Mouse (Mus musculus) stomach, postnatal 0 days (tissue): ENCODE results near the gene Sema3g. TPM values are rescaled to one million over a fixed set of nuclear protein-coding genes. Genes with fewer than 3 reads are reported as not detected.
A peak's percentile ranks its signal among the peaks of the same experiment; 100 is the strongest.

Source experiments
- ATAC-seq: fragments of 200-750 bp; cut with Nextera tagmentation; 2 replicates; pipeline ENCODE4 v1.8.0; 2017; ENCODE audit not compliant: low FRiP score, low TSS enrichment
- DNase-seq: peaks from one replicate; pipeline ENCODE4 v3.0.0-alpha.2; 2016; ENCODE audit warnings: low spot score
- H3K27ac ChIP-seq: fragments of 300-500 bp; sonication (generic); replicated peaks from 2 replicates; pipeline ENCODE4 v1.5.1; 2014; ENCODE audit warnings: mild to moderate bottlenecking, control low read depth
- H3K27me3 ChIP-seq: fragments of 300-500 bp; sonication (generic); 2 replicates; pipeline ENCODE4 v1.6.1; 2014; ENCODE audit warnings: low read length; ENCODE audit not compliant: control insufficient read depth, insufficient read depth
- H3K36me3 ChIP-seq: fragments of 300-500 bp; sonication (generic); 2 replicates; pipeline ENCODE4 v1.6.1; 2014; ENCODE audit warnings: low read length, mixed read lengths; ENCODE audit not compliant: control insufficient read depth, insufficient read depth
- H3K4me1 ChIP-seq: fragments of 300-500 bp; sonication (generic); replicated peaks from 2 replicates; pipeline ENCODE4 v1.6.1; 2014; ENCODE audit warnings: antibody characterized with exemption; ENCODE audit not compliant: control insufficient read depth, insufficient read depth
- H3K4me2 ChIP-seq: fragments of 300-500 bp; sonication (generic); replicated peaks from 2 replicates; pipeline ENCODE4 v1.6.1; 2014; ENCODE audit warnings: low read depth, mild to moderate bottlenecking, control low read depth, moderate library complexity
- H3K4me3 ChIP-seq: fragments of 300-500 bp; sonication (generic); 2 replicates; pipeline ENCODE4 v1.5.1; 2014; ENCODE audit warnings: low read depth, low read length, control low read depth
- H3K9ac ChIP-seq: fragments of 300-500 bp; sonication (generic); 2 replicates; pipeline ENCODE4 v1.6.1; 2014; ENCODE audit warnings: mild to moderate bottlenecking, low read length, control low read depth, mixed read lengths
- H3K9me3 ChIP-seq: fragments of 300-500 bp; sonication (generic); 2 replicates; pipeline ENCODE4 v1.6.1; 2016; ENCODE audit warnings: low read length; ENCODE audit not compliant: control insufficient read depth
- CTCF ChIP-seq: IDR thresholded peaks from 2 replicates; pipeline ENCODE4 v1.5.1; 2016; ENCODE audit warnings: antibody characterized with exemption, low read depth, mild to moderate bottlenecking, moderate library complexity
- EP300 ChIP-seq: optimal IDR thresholded peaks from 2 replicates; pipeline ENCODE3; 2016; ENCODE audit warnings: antibody characterized with exemption
- WGBS: fragments of 180-500 bp; shearing (Covaris S2); extraction: QIAGEN DNeasy Blood & Tissue Kit; methylation state at CpG from one replicate; pipeline ENCODE4 v1.1.7; 2014; 5-methylcytosine and 5-hydroxymethylcytosine counted together
- polyA plus RNA-seq: library from polyadenylated mRNA; unstranded; fragments of >200 nt; fragmentation: Nextera tagmentation; extraction: Ambion mirVana; gene quantifications from 2 replicates; pipeline ENCODE4 v1.2.1, GENCODE M21; 2015

Sema3g gene
- polyA plus RNA-seq, 1 experiment from 2014 or later: 0.38 TPM

DNA sequence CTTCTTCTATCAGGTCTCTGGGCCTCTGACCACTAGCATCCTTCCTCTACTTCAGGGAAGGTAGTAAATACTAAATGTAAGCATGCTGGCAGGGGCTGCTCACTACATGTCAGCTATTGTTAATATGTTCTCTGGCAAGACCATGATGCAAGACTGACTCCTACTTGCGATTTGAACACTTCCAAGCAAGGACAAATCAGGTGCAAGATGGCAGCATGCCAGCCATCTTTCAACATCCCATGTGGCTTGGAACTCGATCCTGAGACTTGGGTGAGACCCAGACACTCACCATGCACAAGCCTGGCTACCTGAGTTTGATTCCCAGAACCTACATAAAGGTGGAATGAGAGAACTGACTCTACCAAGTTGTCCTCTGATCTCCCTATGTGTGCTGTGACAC is 25.7 kb upstream of the Sema3g start:
- ATAC-seq (no peak), DNase-seq (no peak)

DNA sequence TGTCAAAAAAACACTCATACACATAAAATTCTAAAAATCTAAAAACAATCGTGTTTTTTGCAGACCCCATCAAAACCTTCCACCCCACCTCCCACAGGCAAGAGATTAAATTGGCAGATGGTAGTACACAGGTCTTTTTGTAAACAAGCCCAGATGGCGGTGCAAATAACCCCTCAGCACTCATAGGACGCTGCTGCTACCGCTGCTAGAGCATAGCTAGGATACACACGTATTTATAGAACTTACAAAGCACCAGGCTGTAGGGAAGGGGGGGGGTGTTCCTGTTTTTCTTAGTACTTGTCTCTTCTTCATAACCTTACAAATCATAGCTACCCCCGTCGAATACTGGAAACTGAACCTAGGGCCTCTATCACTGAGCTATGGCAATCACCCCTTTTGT is 23.9 kb upstream of the Sema3g start:
- 78% methylated on average over 7 of the region's 7 CpGs for whole genome bisulfite sequencing
- Histone ChIP-seq H3K4me2 (no peak overlapping the region), H3K27ac (no peak overlapping the region), H3K4me1 (no peaks in the 10 kb centered on the region), H3K36me3 (peaks cover 38% of the 10 kb centered on the region), H3K9ac (no peak overlapping the region), H3K4me3 (no peak overlapping the region), H3K27me3 (no peaks in the 10 kb centered on the region), H3K9me3 (no peaks in the 10 kb centered on the region)
- no peak for ATAC-seq
- TF ChIP-seq CTCF (no peak), EP300 (no peak)
- DNase-seq: no peak

More for the DNA sequence above, 25.7 kb upstream of the Sema3g start:
- Histone ChIP-seq H3K9me3 (no peaks in the 10 kb centered on the region), H3K36me3 (peaks cover 52% of the 10 kb centered on the region), H3K27me3 (no peaks in the 10 kb centered on the region), H3K4me2 (no peak overlapping the region), H3K27ac (no peak overlapping the region), H3K4me3 (no peak overlapping the region), H3K4me1 (no peaks in the 10 kb centered on the region), H3K9ac (no peak overlapping the region)
- 53% methylated on average over 2 of the region's 2 CpGs for WGBS
- TF ChIP-seq CTCF: no peak
- no peak for TF ChIP-seq EP300

DNA sequence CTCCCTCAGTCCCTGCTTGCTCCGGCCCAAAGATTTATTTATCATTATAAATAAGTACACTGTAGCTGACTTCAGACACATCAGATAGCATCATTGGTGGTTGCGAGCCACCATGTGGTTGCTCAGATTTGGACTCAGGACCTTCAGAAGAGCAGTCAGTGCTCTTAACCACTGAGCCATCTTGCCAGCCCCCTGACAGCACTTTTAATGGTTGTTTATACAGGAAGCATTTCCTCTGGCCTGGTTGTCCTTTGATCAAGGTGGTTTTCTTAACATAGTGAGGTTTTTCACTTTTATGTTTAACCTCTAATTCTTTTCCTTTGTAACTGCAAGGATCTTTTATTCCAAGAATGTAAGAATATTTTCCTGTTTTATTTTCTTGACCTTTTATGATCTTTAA is 23.2 kb upstream of the Sema3g start:
- DNase-seq (no peak), ATAC-seq (no peak)
- Histone ChIP-seq H3K36me3 (peaks cover 37% of the 10 kb centered on the region), H3K4me2 (no peak overlapping the region), H3K27me3 (no peaks in the 10 kb centered on the region), H3K9ac (no peak overlapping the region), H3K4me1 (no peaks in the 10 kb centered on the region), H3K9me3 (no peaks in the 10 kb centered on the region), H3K4me3 (no peak overlapping the region), H3K27ac (no peak overlapping the region)
- WGBS: 90% methylated on average over 2 of the region's 2 CpGs
- TF ChIP-seq EP300: no peak
- TF ChIP-seq CTCF: no peak

DNA sequence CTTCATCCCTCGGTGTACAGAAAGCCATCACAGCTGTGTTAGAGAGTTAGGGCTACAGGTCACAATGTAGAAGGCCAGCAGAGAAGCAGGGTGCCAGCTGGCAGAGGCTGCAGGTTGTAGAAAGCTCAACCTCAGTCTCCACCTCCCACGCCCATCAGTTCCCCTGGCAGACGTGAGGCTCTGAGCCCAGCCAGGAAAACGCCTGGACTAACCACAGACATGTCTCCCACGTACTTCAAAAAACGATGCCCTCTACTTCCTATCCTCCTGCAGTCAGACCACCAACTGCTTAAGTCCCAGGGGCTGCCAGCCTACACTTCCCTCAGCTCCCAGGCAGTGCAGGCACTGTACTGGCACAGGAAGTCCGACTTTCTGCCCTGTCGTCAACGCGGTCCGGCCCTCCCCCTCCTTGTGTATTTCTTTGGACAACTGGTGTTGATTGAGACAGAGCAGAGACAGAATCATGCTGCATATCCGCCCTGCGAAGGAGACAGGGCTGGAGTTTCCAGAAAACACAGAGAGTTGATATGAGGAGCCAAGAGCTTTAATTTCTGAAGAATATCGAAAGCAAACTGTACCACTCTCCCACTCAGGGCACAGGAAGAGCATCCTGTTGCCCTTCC is 22.7 kb upstream of the Sema3g start:
- Histone ChIP-seq H3K27me3 (no peaks in the 10 kb centered on the region), H3K4me2 (no peak overlapping the region), H3K36me3 (peaks cover 34% of the 10 kb centered on the region), H3K9ac (0 out of 2 replicates have a peak overlapping the region, but pooled peaks have one; percentile 8), H3K27ac (0 out of 2 replicates have a peak overlapping the region, but pooled peaks have one; percentile 3), H3K4me1 (no peaks in the 10 kb centered on the region), H3K9me3 (no peaks in the 10 kb centered on the region), H3K4me3 (no peak overlapping the region)
- DNase-seq (no peak), ATAC-seq (0 out of 2 replicates have a peak, but pooled peaks have one; percentile 9)
- 59% methylated on average over 14 of the region's 14 CpGs for WGBS
- TF ChIP-seq EP300 (no peak), CTCF (no peak)

DNA sequence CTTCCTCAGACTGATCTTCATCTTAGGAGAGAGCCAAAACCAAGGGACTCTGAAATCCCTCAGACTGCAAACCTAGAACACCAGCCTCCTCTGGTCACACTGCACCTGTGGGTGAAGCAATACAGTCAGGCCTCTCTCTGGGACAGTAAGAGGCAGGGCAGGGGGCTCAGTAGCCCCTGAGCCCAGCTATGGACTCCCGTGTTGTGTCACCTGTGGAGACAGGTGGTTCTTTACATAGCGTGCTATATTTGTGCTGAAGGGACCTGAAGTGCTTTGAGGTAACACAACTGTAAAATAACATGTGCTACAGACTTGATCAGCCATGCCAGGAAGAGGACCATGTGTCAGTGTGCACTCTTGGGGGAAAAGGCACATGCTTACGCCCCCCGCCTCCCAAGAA is 22.1 kb upstream of the Sema3g start:
- Histone ChIP-seq H3K4me3 (no peak overlapping the region), H3K4me2 (no peak overlapping the region), H3K27ac (no peak overlapping the region), H3K27me3 (no peaks in the 10 kb centered on the region), H3K9me3 (no peaks in the 10 kb centered on the region), H3K4me1 (no peaks in the 10 kb centered on the region), H3K36me3 (peaks cover 29% of the 10 kb centered on the region), H3K9ac (no peak overlapping the region)
- WGBS: 90% methylated on average over 4 of the region's 4 CpGs
- no peak for ATAC-seq
- no peak for TF ChIP-seq CTCF
- no peak for DNase-seq

DNA sequence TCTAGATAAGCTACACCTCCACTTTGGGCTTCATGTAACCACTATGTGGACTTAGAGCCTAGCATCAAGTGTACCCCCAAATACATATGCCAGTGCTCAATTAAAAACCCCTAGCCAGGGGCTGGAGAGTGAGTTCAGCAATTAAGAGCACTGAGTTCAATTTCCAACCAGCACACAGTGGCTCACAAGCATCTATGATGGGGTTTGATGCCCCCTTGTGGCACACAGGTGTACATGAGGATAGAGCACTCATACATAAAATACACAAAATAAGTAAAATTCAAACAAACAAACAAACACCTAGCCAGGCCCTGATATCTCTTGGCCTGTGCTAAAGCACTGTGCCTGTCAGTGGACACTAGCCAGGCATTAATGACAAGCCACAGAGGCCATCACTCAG is 21.7 kb upstream of the Sema3g start:
- DNase-seq (no peak), ATAC-seq (no peak)
- no peaks in the 10 kb centered on the region for H3K4me1 ChIP-seq
- H3K27ac ChIP-seq: no peak overlapping the region
- H3K9me3 ChIP-seq: no peaks in the 10 kb centered on the region
- peaks cover 26% of the 10 kb centered on the region for H3K36me3 ChIP-seq
- no peak overlapping the region for H3K9ac ChIP-seq
- H3K27me3 ChIP-seq: no peaks in the 10 kb centered on the region
- no peak overlapping the region for H3K4me2 ChIP-seq
- no peak overlapping the region for H3K4me3 ChIP-seq
- TF ChIP-seq EP300: no peak
- peak; percentile 81 for TF ChIP-seq CTCF
